Mouse (Mus musculus): ENCODE measurements around the gene Ptprq.

Ptprq gene

GRCm38 (mm10) chr10:107626648-107627047, 93.2 kb downstream of the Ptprq start:
- DNase-seq, result no peak

GRCm38 (mm10) chr10:107624211-107624610, 95.6 kb downstream of the Ptprq start:
- no peak for DNase-seq

- DNase-seq, result no peak
These were observed 104.4 kb downstream of the Ptprq start for GRCm38 (mm10) chr10:107615460-107615859.

- no peak for DNase-seq
These were observed 118.5 kb downstream of the Ptprq start for GRCm38 (mm10) chr10:107601371-107601770.

GRCm38 (mm10) chr10:107583360-107583759, 136.5 kb downstream of the Ptprq start:
- DNase-seq, result no peak

- DNase-seq, result no peak
These were observed 150.8 kb downstream of the Ptprq start for GRCm38 (mm10) chr10:107569044-107569443.

GRCm38 (mm10) chr10:107568261-107568660, 151.6 kb downstream of the Ptprq start:
- no peak for DNase-seq

- DNase-seq, result peak; percentile 27
These were observed 157.0 kb downstream of the Ptprq start for GRCm38 (mm10) chr10:107562875-107563274.

- no peak for DNase-seq
These were observed 159.0 kb downstream of the Ptprq start for GRCm38 (mm10) chr10:107560881-107561280.

- no peak for DNase-seq
These were observed 176.8 kb downstream of the Ptprq start for GRCm38 (mm10) chr10:107543026-107543425.

- no peak for DNase-seq
These were observed 191.1 kb downstream of the Ptprq start for GRCm38 (mm10) chr10:107528758-107529157.

GRCm38 (mm10) chr10:107519216-107519615, 200.6 kb downstream of the Ptprq start:
- DNase-seq, result no peak

GRCm38 (mm10) chr10:107516641-107517040, 203.2 kb downstream of the Ptprq start:
- DNase-seq, result no peak

GRCm38 (mm10) chr10:107514735-107515134, 205.1 kb downstream of the Ptprq start:
- no peak for DNase-seq

- DNase-seq, result no peak
These were observed 213.5 kb downstream of the Ptprq start for GRCm38 (mm10) chr10:107506397-107506796.

- no peak for DNase-seq
These were observed 216.4 kb downstream of the Ptprq start for GRCm38 (mm10) chr10:107503430-107503829.

- no peak for DNase-seq
These were observed 217.7 kb downstream of the Ptprq start for GRCm38 (mm10) chr10:107502193-107502592.

GRCm38 (mm10) chr10:107499656-107500055, 220.2 kb downstream of the Ptprq start:
- no peak for DNase-seq

GRCm38 (mm10) chr10:107496402-107496801, 223.4 kb downstream of the Ptprq start:
- DNase-seq, result no peak

- DNase-seq, result no peak
These were observed 225.3 kb downstream of the Ptprq start, which contains the start of gene Myf6 for GRCm38 (mm10) chr10:107494568-107494967. Myf6 (minus strand) TSS chr10:107494737.

- no peak for DNase-seq
These were observed 226.0 kb downstream of the Ptprq start for GRCm38 (mm10) chr10:107493580-107494474.

GRCm38 (mm10) chr10:107492867-107493579, 226.8 kb downstream of the Ptprq start:
- peak; percentile 43 for DNase-seq

- no peak for DNase-seq
These were observed 231.1 kb downstream of the Ptprq start for GRCm38 (mm10) chr10:107488654-107489315.

All from retina, postnatal 1 day (tissue).